Mouse (Mus musculus) neural tube, embryonic 13.5 days (tissue): ENCODE measurements at regions not wholly inside any gene's neighbourhood (a gene's known extent, or its start where the extent isn't known, plus 50 kb on each side); places are given as distances from the start of the nearest gene placed in this dataset.

Experiments used
- ATAC-seq: fragments of 200-750 bp; cut with Nextera tagmentation; 2 replicates; pipeline ENCODE4 v1.8.0; 2017; ENCODE audit warnings: low read depth, mild to moderate bottlenecking, moderate TSS enrichment, moderate library complexity
- H3K27ac ChIP-seq: fragments of 300-500 bp; sonication (generic); replicated peaks from 2 replicates; pipeline ENCODE4 v1.5.1; 2015; ENCODE audit warnings: moderate library complexity, mild to moderate bottlenecking, inconsistent platforms
- H3K27me3 ChIP-seq: fragments of 300-500 bp; sonication (generic); 2 replicates; pipeline ENCODE4 v1.6.1; 2015; ENCODE audit warnings: mild to moderate bottlenecking, inconsistent platforms
- H3K36me3 ChIP-seq: fragments of 300-500 bp; sonication (generic); 2 replicates; pipeline ENCODE4 v1.6.1; 2015; ENCODE audit warnings: mild to moderate bottlenecking, inconsistent platforms
- H3K4me1 ChIP-seq: fragments of 300-500 bp; sonication (generic); replicated peaks from 2 replicates; pipeline ENCODE4 v1.6.1; 2015; ENCODE audit warnings: inconsistent platforms
- H3K4me2 ChIP-seq: fragments of 300-500 bp; sonication (generic); 2 replicates; pipeline ENCODE4 v1.6.1; 2015; ENCODE audit warnings: inconsistent platforms, mild to moderate bottlenecking, moderate library complexity
- H3K4me3 ChIP-seq: fragments of 300-500 bp; sonication (generic); 2 replicates; pipeline ENCODE4 v1.5.1; 2015; ENCODE audit warnings: mild to moderate bottlenecking, inconsistent platforms
- H3K9ac ChIP-seq: fragments of 300-500 bp; sonication (generic); 2 replicates; pipeline ENCODE4 v1.6.1; 2015; ENCODE audit warnings: moderate library complexity, mild to moderate bottlenecking, inconsistent platforms
- H3K9me3 ChIP-seq: fragments of 300-500 bp; sonication (generic); 2 replicates; pipeline ENCODE4 v1.6.1; 2016; ENCODE audit warnings: inconsistent platforms
- WGBS: fragments of 180-500 bp; shearing (Covaris S2); methylation state at CpG from one replicate; pipeline ENCODE4 v1.1.7; 2015; 5-methylcytosine and 5-hydroxymethylcytosine counted together

- Histone ChIP-seq H3K9ac (no peak overlapping the region), H3K4me3 (no peak overlapping the region), H3K4me2 (no peak overlapping the region), H3K36me3 (no peaks in the 10 kb centered on the region), H3K9me3 (no peaks in the 10 kb centered on the region), H3K27ac (no peak overlapping the region), H3K4me1 (peaks cover 25% of the 10 kb centered on the region), H3K27me3 (no peaks in the 10 kb centered on the region)
- no peak for ATAC-seq
- 74% methylated on average over 4 of the region's 4 CpGs for whole genome bisulfite sequencing
Observed at GRCm38 (mm10) chr11:24348741-24349140, 270.9 kb downstream of the Bcl11a start.

DNA sequence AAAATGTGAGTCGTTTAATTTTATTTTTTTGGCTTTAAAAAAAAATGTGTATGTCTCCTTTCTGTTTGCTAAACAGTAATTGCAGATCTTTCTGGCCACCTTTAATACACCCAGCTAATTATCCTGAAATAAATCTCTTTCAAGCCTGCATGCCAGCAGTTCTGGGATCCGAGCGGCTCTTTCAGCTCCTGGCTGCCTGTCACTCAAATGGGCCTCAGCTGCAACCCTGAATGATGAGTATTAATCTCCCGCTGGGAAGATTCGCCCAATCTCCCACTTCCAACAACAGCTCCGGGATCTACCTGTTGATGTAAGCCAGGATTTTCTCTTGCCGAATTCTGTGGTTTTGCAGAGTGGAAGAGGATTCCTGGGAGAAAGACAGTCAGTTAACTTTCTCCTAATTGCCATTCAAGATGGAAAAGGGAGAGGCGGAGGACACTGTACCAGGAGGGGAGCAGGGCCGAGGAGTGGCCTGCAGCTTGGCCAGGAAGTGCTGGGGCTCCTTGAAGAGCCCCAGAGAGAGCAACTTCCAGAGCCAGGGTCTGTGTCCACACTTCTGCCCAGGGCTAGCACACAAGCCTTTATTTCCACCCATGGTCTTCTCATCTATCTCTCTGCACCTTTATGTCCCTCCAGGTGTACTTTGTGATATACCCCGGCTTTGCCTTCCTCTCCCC, 272.2 kb downstream of the Bcl11a start:
- H3K4me3 ChIP-seq = no peak overlapping the region
- no peak overlapping the region for H3K4me2 ChIP-seq
- H3K9ac ChIP-seq = no peak overlapping the region
- no peaks in the 10 kb centered on the region for H3K9me3 ChIP-seq
- no peaks in the 10 kb centered on the region for H3K36me3 ChIP-seq
- 20% methylated on average over 10 of the region's 10 CpGs for WGBS
- no peaks in the 10 kb centered on the region for H3K27me3 ChIP-seq
- peaks cover 25% of the 10 kb centered on the region for H3K4me1 ChIP-seq
- no peak overlapping the region for H3K27ac ChIP-seq
- no peak for ATAC-seq

GRCm38 (mm10) chr11:24350839-24351238, 273.0 kb downstream of the Bcl11a start:
- 89% methylated on average over 4 of the region's 4 CpGs for WGBS

DNA sequence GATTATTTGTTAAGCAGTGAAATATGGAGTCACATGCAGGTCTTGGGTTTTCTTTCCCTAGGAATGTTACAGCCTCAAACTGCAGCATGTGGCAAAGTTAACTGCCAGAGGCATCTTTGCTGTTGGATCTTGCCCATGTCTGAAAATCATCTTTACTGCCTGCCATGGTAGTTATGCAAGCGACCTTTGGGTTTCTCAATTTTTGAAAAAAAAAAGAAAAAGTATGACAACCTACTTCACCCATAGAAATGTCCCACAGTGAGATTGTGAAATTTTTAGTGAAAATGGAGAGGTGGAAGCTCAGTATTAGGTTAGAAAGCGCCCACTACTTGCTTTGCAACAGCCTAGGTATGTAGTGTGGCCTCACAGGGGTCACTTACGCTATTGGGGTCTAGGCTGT, 274.2 kb downstream of the Bcl11a start:
- no peak overlapping the region for H3K4me3 ChIP-seq
- no peaks in the 10 kb centered on the region for H3K9me3 ChIP-seq
- H3K4me1 ChIP-seq = peaks cover 14% of the 10 kb centered on the region
- no peaks in the 10 kb centered on the region for H3K27me3 ChIP-seq
- no peaks in the 10 kb centered on the region for H3K36me3 ChIP-seq
- WGBS = 92% methylated on average over 3 of the region's 3 CpGs
- no peak overlapping the region for H3K9ac ChIP-seq
- no peak overlapping the region for H3K27ac ChIP-seq
- no peak overlapping the region for H3K4me2 ChIP-seq
- ATAC-seq = no peak

More at GRCm38 (mm10) chr11:24350839-24351238, 273.0 kb downstream of the Bcl11a start:
- Histone ChIP-seq H3K27me3 (no peaks in the 10 kb centered on the region), H3K4me1 (peaks cover 25% of the 10 kb centered on the region), H3K4me3 (no peak overlapping the region), H3K9me3 (no peaks in the 10 kb centered on the region), H3K4me2 (no peak overlapping the region), H3K36me3 (no peaks in the 10 kb centered on the region), H3K27ac (no peak overlapping the region), H3K9ac (no peak overlapping the region)
- no peak for ATAC-seq

DNA sequence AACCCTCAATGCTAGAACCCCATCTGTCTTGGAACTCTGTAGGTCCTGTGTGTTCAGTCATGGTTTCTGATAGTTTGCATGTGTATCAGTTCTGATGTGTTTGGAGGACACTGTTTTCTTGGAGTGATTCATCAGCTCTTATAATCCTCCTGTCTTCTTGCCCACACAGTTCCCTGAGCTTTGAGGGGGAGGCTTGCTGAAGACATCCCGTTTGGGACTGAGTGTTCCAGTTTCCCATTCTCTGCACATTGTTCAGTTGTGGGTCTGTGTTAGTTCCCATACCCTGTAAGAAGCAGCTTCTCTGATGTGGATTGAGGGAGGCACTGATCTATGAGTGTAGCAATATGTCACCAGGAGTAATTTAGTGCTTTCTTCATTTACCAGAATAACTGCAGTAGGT, 275.2 kb downstream of the Bcl11a start:
- H3K4me3 ChIP-seq = no peak overlapping the region
- WGBS = 73% methylated on average over 1 of the region's 1 CpGs

GRCm38 (mm10) chr11:24357388-24357787, 279.5 kb downstream of the Bcl11a start:
- peaks cover 8% of the 10 kb centered on the region; the same call in 1 of the 2 replicates for H3K27me3 ChIP-seq
- H3K4me3 ChIP-seq = no peak overlapping the region
- H3K27ac ChIP-seq = no peak overlapping the region
- H3K4me1 ChIP-seq = peaks cover 5% of the 10 kb centered on the region
- H3K4me2 ChIP-seq = no peak overlapping the region
- no peaks in the 10 kb centered on the region for H3K36me3 ChIP-seq
- ATAC-seq = no peak
- H3K9ac ChIP-seq = no peak overlapping the region
- 84% methylated on average over 1 of the region's 1 CpGs for whole genome bisulfite sequencing
- no peaks in the 10 kb centered on the region for H3K9me3 ChIP-seq

More for the DNA sequence above, 275.2 kb downstream of the Bcl11a start:
- no peak overlapping the region for H3K27ac ChIP-seq
- no peaks in the 10 kb centered on the region for H3K9me3 ChIP-seq
- no peak for ATAC-seq
- H3K36me3 ChIP-seq = no peaks in the 10 kb centered on the region
- H3K27me3 ChIP-seq = no peaks in the 10 kb centered on the region
- H3K9ac ChIP-seq = no peak overlapping the region
- peaks cover 7% of the 10 kb centered on the region for H3K4me1 ChIP-seq
- H3K4me2 ChIP-seq = no peak overlapping the region

DNA sequence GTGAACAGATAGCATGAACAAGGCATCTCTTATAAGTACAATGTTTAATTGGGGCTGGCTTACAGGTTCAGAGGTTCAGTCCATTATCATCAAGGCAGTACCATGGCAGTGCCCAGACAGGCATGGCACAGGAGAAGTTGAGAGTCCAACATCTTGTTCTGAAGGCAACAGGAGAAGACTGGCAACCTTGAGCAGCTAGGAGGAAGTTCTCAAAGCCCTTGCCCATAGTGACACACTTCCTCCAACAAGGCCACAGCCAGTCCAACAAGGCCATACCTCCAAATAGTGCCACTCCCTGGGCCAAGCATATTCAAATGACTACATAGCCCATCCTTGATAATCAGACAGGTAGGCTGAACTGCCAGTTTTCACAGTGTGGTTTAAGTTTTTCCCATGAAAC, 281.2 kb downstream of the Bcl11a start:
- no peak overlapping the region for H3K4me3 ChIP-seq
- H3K36me3 ChIP-seq = no peaks in the 10 kb centered on the region
- ATAC-seq = no peak
- H3K27me3 ChIP-seq = peaks cover 8% of the 10 kb centered on the region
- H3K4me2 ChIP-seq = no peak overlapping the region
- H3K9me3 ChIP-seq = no peaks in the 10 kb centered on the region
- H3K4me1 ChIP-seq = peaks cover 22% of the 10 kb centered on the region
- H3K9ac ChIP-seq = no peak overlapping the region
- H3K27ac ChIP-seq = no peak overlapping the region

DNA sequence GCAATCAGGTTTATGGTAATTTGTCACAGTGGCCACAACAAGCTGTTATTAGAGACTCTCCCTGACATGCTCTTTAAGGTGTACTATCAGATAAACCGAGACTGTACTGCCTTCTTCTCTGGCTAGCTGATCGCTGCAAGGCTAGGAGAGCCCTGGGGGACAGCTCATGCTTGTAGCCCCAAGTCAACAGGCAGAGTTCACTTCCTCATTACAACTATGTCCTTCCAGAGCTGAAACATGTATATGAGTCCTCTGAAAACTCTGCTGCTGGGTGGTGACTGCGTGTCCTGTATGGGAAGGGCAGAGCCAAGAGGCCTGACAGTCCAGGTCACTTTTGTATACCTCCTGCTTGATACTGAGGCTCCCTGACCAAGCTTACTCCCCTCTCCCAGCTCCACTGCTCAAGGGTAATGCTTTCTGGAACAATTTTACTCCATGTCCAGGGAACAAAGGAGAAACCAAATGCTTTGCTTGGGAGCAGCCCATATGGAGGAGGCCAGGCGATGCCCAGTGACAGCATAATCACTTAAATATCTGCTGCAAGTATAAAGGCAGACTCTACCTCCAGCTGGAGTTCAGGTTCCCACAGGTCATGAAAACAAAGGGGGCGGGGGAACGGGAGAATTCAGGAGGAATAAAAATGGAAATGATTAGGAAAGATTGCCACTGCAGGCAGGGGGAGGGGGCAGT, 284.3 kb downstream of the Bcl11a start:
- H3K27ac ChIP-seq = 0 out of 2 replicates have a peak overlapping the region, but pooled peaks have one; percentile 29
- no peak overlapping the region for H3K4me2 ChIP-seq
- WGBS = 45% methylated on average over 6 of the region's 6 CpGs
- no peaks in the 10 kb centered on the region for H3K9me3 ChIP-seq
- H3K36me3 ChIP-seq = no peaks in the 10 kb centered on the region
- peaks cover 24% of the 10 kb centered on the region for H3K4me1 ChIP-seq
- no peak overlapping the region for H3K4me3 ChIP-seq
- no peak overlapping the region for H3K9ac ChIP-seq
- ATAC-seq = no peak
- H3K27me3 ChIP-seq = peaks cover 8% of the 10 kb centered on the region

DNA sequence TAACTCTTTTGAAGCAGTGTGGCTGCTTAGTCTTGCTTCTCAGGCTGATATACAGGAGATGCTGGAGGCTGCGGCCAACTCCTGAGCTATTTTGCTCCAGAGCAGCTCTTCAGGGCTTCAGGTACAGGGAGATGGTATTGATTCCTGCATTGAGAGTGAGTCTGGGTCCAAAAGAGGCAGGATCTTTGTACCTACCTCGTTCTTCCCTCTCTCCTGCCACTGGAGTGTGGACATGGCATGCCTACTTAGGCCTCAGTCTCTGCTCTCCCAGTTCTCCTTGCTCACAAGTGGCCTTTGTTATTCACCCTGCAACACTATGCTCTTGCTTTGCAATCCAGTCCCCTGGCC, 284.8 kb downstream of the Bcl11a start:
- peaks cover 24% of the 10 kb centered on the region for H3K4me1 ChIP-seq
- no peak overlapping the region for H3K27ac ChIP-seq

DNA sequence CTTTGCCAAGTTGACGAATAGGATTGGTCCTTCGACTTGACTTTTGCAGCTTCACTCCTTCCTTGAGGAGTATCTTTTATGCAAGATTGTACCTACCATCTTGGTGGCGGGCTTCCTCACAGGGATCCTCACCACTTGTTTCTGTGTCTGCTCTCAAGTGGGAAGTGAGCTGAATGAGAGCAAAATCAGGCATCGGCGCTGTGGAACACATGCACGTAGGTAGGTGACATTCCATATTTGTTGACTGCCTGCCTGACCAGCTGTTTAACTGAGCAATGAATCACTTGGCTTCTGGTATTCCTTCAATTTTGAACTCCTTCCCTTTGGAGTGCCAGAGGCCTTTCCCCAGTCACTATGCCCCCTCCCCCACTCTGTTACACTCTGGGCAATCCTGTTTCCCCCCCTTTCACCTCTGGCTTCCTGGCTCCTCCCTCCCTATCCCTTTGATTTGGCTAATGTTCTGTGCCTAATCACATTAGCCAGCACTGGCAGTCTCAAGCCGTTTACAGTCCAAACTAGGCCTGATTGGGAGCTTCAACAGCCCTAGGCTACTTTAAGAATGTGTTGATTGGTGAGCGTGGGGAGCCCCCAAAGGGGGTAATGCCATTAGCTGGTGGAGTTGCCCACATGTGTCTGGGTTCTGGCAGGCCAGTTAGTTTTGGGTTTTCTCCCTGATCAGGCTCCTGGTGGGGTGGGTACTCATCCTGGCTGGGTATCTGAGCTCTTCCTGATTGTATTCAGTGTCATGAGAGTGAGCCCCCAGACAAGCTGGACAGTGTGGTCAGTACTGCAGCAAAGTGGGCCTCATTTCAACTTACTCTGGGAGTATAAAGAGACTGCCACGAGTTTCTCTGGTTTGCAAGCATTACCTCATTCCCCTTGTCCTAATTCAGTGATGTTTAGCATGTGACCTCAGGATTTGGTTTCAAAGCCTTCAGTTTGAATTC, 285.8 kb downstream of the Bcl11a start:
- Histone ChIP-seq H3K27me3 (peaks cover 12% of the 10 kb centered on the region), H3K36me3 (no peaks in the 10 kb centered on the region), H3K9ac (no peak overlapping the region), H3K9me3 (no peaks in the 10 kb centered on the region), H3K4me1 (peaks cover 24% of the 10 kb centered on the region), H3K4me2 (no peak overlapping the region), H3K27ac (no peak overlapping the region), H3K4me3 (no peak overlapping the region)
- WGBS = 49% methylated on average over 9 of the region's 9 CpGs
- ATAC-seq = peak; percentile 86

More for the DNA sequence above, 284.8 kb downstream of the Bcl11a start:
- Histone ChIP-seq H3K36me3 (no peaks in the 10 kb centered on the region), H3K9ac (no peak overlapping the region), H3K4me2 (no peak overlapping the region), H3K9me3 (no peaks in the 10 kb centered on the region), H3K27me3 (peaks cover 8% of the 10 kb centered on the region), H3K4me3 (no peak overlapping the region)
- 63% methylated on average over 2 of the region's 2 CpGs for WGBS
- no peak for ATAC-seq

GRCm38 (mm10) chr11:24370198-24370860, 292.5 kb downstream of the Bcl11a start:
- Histone ChIP-seq H3K9ac (peak overlapping the region; percentile 54), H3K27ac (peak overlapping the region; percentile 91)
- WGBS = 7% methylated on average over 15 of the region's 15 CpGs

More at GRCm38 (mm10) chr11:24370198-24370860, 292.5 kb downstream of the Bcl11a start:
- H3K36me3 ChIP-seq = no peaks in the 10 kb centered on the region
- H3K4me1 ChIP-seq = peaks cover 44% of the 10 kb centered on the region
- H3K27me3 ChIP-seq = peaks cover 13% of the 10 kb centered on the region
- no peak overlapping the region for H3K4me3 ChIP-seq
- H3K4me2 ChIP-seq = peak overlapping the region; percentile 41
- peak; percentile 88 for ATAC-seq
- H3K9me3 ChIP-seq = no peaks in the 10 kb centered on the region
